Mouse (Mus musculus): Measurements from ENCODE around the gene Stap2. TPM values are rescaled to one million over a fixed set of nuclear protein-coding genes. Genes with fewer than 3 reads are reported as not detected.

The Stap2 gene
- total RNA-seq, 2 experiments from 2014 or later: 2.5 to 3.0 TPM

GRCm38 (mm10) chr17:56026881-56027280 lies 21.5 kb upstream of the Stap2 start:
- no peak for DNase-seq
- intact Hi-C loops (cut with DNase I): no loop called here

DNA sequence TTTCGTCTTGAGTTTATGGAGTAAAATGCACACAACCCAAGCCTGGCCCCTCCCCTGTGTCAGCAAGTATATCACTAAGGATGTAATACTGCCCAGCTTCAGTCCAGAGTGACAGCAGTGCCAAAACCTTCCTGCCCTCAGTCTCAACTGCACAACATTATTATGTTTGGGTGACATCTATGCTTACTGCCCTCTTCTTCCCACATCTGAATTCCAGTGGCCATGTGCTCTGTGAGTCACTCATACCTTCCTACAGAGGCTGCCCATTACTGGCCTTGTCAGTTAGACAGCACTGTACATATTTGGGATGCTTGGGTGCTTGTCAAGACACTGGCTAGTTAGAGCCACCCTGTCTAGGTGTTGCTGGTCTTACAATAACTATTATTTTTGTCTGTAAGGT lies 20.9 kb upstream of the Stap2 start:
- no peak for DNase-seq
- intact Hi-C loops (cut with DNase I): no loop called here

GRCm38 (mm10) chr17:56024931-56025330 lies 19.5 kb upstream of the Stap2 start:
- intact Hi-C loops (cut with DNase I): no loop called here
- DNase-seq: no peak

DNA sequence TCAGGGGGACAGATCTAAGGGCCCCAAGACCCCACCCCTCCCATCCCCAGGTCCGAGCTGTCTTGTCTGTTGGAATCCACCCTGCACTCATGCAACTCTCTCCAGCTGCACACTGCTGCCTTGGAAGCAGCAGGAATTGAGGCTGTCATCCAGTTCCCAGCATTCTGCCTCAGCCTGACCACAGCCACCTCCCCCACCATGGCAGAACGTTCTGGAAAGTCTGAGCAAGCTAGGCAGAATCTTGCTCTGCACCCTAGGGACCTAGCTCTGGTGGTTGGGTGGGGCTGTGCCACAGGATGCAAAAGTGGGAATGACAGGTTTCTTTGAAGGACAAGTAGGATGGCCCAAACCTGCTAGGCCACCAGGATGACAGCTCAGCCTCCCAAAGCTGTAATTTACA lies 19.1 kb upstream of the Stap2 start:
- intact Hi-C loops (cut with DNase I): no loop called here
- DNase-seq: peak in 1 of 2 experiments; percentile 12

DNA sequence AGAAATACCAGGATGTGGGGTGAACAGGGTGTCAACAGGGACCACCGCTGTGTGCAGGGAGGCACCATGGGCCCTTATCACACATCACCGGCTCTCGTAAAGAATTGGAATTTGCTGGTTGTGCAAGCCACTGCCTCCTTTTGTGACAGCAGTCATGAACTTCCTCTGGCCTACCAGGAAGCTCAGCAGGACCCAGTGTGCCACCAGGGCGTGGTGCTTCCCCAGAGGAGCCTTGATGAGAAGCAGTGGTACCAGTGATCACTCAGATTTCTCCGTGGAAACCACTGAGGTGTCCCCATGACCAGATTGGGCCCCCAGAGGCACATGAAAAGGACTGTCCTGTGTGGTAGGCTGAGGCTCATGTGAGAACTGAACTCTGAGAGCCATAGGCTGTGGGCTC lies 18.0 kb upstream of the Stap2 start:
- intact Hi-C loops (cut with DNase I): no loop called here
- peak in 1 of 2 experiments; percentile 15 for DNase-seq

DNA sequence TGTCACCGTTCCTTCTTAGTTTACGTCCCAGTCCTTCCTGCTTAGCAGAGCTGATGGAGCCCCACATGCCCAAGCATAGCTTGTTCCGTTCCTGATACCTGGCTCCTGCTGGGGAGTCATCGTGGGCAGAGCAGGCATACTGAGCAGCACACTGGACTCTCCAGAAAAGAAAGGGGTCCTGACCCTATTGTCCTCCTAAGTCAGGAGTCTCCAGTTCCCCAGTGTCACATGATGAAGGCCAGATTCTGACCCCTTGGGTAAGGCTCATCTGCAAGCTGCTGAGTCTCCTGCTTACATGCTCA lies 17.6 kb upstream of the Stap2 start:
- peak in 1 of 2 experiments; percentile 12 for DNase-seq
- intact Hi-C loops (cut with DNase I): no loop called here

- DNase-seq: no peak
- intact Hi-C loops (cut with DNase I): no loop called here
Observed at GRCm38 (mm10) chr17:56022131-56022988, 17.0 kb upstream of the Stap2 start.

GRCm38 (mm10) chr17:56021161-56021910 lies 16.0 kb upstream of the Stap2 start:
- intact Hi-C loops (cut with DNase I): no loop called here
- DNase-seq: peak in 1 of 2 experiments; percentile 14

DNA sequence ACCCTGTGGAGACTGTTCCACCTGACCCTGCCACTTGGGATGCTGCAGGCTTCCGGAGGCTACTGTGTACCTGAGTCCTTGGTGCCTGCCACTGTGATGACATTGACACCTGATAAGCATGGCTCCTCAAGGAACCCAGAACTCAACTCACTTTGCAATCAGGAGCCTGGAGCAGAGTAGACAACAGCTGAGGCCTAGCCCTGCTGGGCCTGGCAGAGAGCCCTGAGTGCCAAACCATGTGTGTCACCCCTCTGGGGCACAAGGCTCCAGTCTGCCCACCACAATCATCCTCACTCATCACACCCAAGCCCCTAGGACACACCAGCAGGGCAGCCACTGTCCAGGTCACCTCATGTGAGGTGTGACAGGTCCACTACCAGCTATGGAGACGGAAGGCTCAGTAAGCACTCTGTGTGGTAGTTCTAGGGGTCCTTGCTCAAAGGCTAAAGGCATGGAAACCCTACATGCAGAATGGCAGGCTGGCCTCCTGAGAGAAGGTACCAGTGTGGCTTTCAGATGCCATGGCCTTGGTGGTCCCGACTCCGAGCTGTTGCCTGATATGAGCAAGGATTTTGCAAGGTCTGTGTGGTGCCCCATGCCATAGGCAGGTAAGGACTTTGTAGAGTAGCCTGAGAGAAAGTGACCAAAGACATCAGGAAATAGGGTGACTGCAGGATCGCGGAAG lies 15.2 kb upstream of the Stap2 start:
- intact Hi-C loops (cut with DNase I): no loop called here
- no peak for DNase-seq

- DNase-seq: peak in 1 of 2 experiments; percentile 23
- intact Hi-C loops (cut with DNase I): no loop called here
Observed at GRCm38 (mm10) chr17:56018347-56019131, 13.2 kb upstream of the Stap2 start.

GRCm38 (mm10) chr17:56017848-56018247 lies 12.5 kb upstream of the Stap2 start:
- intact Hi-C loops (cut with DNase I): no loop called here
- DNase-seq: peak in 1 of 2 experiments; percentile 14

DNA sequence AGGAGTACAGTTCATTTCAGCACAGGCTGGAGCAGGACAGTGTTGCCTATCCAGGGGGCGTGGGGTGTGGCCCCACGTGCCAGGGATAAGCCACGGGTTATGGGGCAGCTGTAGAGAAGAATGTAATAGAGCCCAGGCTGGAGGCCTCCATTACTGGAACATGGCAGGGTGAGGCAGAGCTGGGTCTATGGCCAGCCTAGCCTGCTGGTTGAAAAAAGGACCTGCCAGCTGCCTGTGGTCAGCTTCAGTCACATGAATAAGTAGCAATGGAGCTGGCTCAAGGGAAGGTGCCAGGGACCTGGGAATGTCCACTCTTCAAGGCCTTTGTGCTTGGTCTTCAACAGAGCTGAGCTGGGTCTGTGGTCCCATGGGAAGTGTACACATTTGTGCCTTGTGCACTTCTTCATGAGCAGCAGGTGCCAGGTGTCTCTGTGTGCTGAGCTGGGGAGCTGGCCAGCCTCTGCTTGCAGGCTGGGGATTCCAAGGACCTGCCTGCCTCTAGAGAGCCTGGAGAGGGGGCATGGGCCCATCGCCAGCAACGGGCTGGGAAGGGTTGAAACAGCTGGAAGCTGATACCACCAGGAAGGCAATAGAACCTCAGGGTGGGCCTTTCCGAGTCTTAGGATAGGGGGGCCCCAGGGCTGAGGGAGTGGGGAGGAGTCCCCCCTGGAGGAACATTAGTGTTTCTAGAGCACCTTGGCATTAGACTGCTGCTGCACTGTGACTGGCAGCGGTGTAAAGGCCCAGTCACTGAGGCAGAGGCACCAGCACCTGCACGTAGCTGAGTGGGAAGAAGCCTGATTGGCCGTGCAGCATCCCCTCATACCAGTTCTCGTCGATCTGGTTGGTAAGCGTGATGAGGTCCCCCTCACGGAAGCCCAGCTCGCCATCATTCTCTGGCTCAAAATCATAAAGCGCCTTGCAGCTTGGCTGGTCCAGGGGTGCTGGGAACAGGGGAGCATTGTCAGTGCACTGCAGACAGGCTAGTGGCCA lies 11.7 kb upstream of the Stap2 start:
- intact Hi-C loops (cut with DNase I): no loop called here
- no peak for DNase-seq

DNA sequence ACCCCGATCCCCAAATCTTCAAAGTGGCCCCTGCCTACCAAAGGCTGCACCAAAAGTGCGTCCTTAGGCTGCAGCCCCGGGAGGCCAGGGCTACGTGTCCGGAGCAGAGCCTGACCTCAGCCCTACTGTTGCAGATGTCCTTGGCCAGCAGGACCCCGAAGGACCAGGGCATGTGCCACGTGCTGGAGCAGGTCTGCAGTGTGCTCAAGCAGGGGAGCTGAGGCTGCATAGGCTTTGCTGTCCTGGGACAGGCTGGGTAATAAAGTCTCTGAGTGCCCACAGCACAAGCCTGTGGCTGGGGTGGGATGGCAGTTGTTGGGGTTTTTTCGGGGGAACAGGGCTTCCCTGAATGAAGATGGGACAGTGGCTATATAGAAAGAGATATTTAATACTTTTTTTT lies 11.0 kb upstream of the Stap2 start:
- intact Hi-C loops (cut with DNase I): no loop called here

DNA sequence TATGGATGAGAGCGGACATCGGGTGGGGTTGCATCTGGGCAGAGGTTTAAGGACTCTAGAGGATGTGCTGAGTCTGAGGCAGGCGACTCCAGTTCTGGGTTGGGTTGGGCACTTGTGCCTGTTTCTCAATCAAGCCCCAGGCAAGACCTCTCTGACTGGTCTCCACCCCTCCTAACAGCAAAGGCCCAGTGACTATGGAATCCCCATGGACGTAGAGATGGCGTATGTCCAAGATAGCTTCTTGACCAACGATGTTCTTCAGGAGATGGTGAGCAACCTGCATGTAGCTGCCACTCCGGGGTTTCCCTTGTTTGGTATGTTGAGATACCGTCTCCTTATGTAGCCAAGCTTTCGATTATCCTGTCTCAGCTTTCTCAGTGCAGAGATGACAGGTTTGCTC lies 9.9 kb upstream of the Stap2 start:
- intact Hi-C loops (cut with DNase I): no loop called here

More for the DNA sequence above, 11.0 kb upstream of the Stap2 start:
- DNase-seq: no peak

DNA sequence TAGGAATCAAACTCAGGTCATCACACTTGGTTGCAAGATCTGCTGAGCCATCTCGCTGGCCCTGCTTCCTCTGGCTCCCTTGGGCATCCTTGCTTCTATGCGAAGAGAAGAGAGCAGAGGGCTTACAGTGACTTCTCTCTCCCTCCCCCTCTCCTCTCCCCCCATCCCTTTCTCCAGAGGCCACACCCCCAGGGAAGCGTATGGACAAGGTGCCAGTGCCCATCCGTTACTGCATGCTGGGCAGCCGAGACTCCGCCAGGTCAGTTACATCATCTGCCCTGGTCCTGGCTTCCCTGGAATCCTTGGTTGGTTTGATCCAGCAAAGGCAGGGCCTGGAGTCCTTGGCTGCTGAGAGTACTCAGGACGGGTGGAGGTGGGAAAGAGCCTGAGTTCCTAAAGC lies 6.1 kb upstream of the Stap2 start:
- no peak for DNase-seq
- intact Hi-C loops (cut with DNase I): no loop called here

More for the DNA sequence above, 9.9 kb upstream of the Stap2 start:
- DNase-seq: no peak

GRCm38 (mm10) chr17:56010681-56011080 lies 5.3 kb upstream of the Stap2 start:
- DNase-seq: peak; percentile 76 to 81
- intact Hi-C loops (cut with DNase I): loop anchor here (1.0 kb wide), 1 partner anchor 35 kb away; no protein-coding TSS in a partner anchor

DNA sequence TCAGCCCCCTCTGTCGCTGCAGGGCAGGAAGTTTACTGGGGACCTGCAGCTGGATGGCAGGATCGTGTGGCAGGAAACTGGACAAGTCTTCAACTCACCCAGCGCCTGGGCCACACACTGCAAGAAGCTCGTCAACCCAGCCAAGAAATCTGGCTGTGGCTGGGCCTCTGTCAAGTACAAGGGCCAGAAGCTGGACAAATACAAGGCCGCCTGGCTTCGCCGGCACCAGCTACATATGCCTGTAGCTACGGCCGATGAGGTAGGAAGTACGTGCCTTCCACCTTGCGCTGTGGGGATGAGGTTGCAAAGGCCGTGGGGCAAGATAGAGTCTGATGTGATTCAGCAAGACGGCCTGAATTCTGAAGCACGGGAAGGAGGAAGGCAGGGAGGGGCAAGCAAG lies 4.9 kb upstream of the Stap2 start:
- no peak for DNase-seq
- intact Hi-C loops (cut with DNase I): loop anchor here (1.0 kb wide), 1 partner anchor 35 kb away; no protein-coding TSS in a partner anchor

- intact Hi-C loops (cut with DNase I): loop anchor here (1.0 kb wide), 1 partner anchor 35 kb away; no protein-coding TSS in a partner anchor
- DNase-seq: no peak
Observed at GRCm38 (mm10) chr17:56009962-56010240, 4.5 kb upstream of the Stap2 start.
